Mouse (Mus musculus): Measurements from ENCODE around the gene Nwd2. TPM values are rescaled to one million over a fixed set of nuclear protein-coding genes. Genes with fewer than 3 reads are reported as not detected.
A peak's percentile ranks its signal among the peaks of the same experiment; 100 is the strongest.

Nwd2 gene
- total RNA-seq, 2 experiments from 2014 or later, result not detected

GRCm38 (mm10) chr5:63755092-63755761 is 106.3 kb downstream of the Nwd2 start:
- no peak for DNase-seq (ENCODE audit: low spot score in 2 of 2)

GRCm38 (mm10) chr5:63755938-63756337 is 107.0 kb downstream of the Nwd2 start:
- no peak for DNase-seq (ENCODE audit: low spot score in 2 of 2)

GRCm38 (mm10) chr5:63765886-63766285 is 117.0 kb downstream of the Nwd2 start:
- DNase-seq (ENCODE audit: low spot score in 2 of 2), result no peak

GRCm38 (mm10) chr5:63766715-63767114 is 117.8 kb downstream of the Nwd2 start:
- DNase-seq (ENCODE audit: low spot score in 2 of 2), result peak in 1 of 2 experiments; percentile 30

GRCm38 (mm10) chr5:63767464-63767863 is 118.6 kb downstream of the Nwd2 start:
- DNase-seq (ENCODE audit: low spot score in 2 of 2), result no peak

GRCm38 (mm10) chr5:63768220-63768619 is 119.3 kb downstream of the Nwd2 start:
- DNase-seq (ENCODE audit: low spot score in 2 of 2), result no peak

GRCm38 (mm10) chr5:63772971-63773370 is 124.1 kb downstream of the Nwd2 start:
- no peak for DNase-seq (ENCODE audit: low spot score in 2 of 2)

- DNase-seq (ENCODE audit: low spot score in 2 of 2), result no peak
Observed at GRCm38 (mm10) chr5:63773603-63774002, 124.7 kb downstream of the Nwd2 start.

- DNase-seq (ENCODE audit: low spot score in 2 of 2), result no peak
Observed at GRCm38 (mm10) chr5:63788156-63788826, 139.4 kb downstream of the Nwd2 start.

- peak in 1 of 2 experiments; percentile 50 for DNase-seq (ENCODE audit: low spot score in 2 of 2)
Observed at GRCm38 (mm10) chr5:63811819-63812508, 163.1 kb downstream of the Nwd2 start, which contains the start of gene 0610040J01Rik. 0610040J01Rik (plus strand) TSS chr5:63812363.

- peak in 1 of 2 experiments; percentile 18 for DNase-seq (ENCODE audit: low spot score in 2 of 2)
Observed at GRCm38 (mm10) chr5:63812509-63812865, 163.6 kb downstream of the Nwd2 start.

GRCm38 (mm10) chr5:63816643-63817042 is 167.7 kb downstream of the Nwd2 start:
- DNase-seq (ENCODE audit: low spot score in 2 of 2), result no peak

- no peak for DNase-seq (ENCODE audit: low spot score in 2 of 2)
Observed at GRCm38 (mm10) chr5:63817270-63817669, 168.4 kb downstream of the Nwd2 start.

GRCm38 (mm10) chr5:63818975-63819374 is 170.1 kb downstream of the Nwd2 start:
- DNase-seq (ENCODE audit: low spot score in 2 of 2), result no peak

- no peak for DNase-seq (ENCODE audit: low spot score in 2 of 2)
Observed at GRCm38 (mm10) chr5:63819519-63819918, 170.6 kb downstream of the Nwd2 start.

GRCm38 (mm10) chr5:63821176-63821575 is 172.3 kb downstream of the Nwd2 start:
- no peak for DNase-seq (ENCODE audit: low spot score in 2 of 2)

- no peak for DNase-seq (ENCODE audit: low spot score in 2 of 2)
Observed at GRCm38 (mm10) chr5:63821860-63822259, 173.0 kb downstream of the Nwd2 start.

- DNase-seq (ENCODE audit: low spot score in 2 of 2), result no peak
Observed at GRCm38 (mm10) chr5:63823362-63824332, 174.7 kb downstream of the Nwd2 start.

- no peak for DNase-seq (ENCODE audit: low spot score in 2 of 2)
Observed at GRCm38 (mm10) chr5:63824599-63825350, 175.9 kb downstream of the Nwd2 start.

- DNase-seq (ENCODE audit: low spot score in 2 of 2), result no peak
Observed at GRCm38 (mm10) chr5:63825881-63826280, 177.0 kb downstream of the Nwd2 start.

Data from gastrocnemius, postnatal 4 days (tissue).